9 mouse cellular contexts compared by ENCODE assay signal in the genomic region with DNA sequence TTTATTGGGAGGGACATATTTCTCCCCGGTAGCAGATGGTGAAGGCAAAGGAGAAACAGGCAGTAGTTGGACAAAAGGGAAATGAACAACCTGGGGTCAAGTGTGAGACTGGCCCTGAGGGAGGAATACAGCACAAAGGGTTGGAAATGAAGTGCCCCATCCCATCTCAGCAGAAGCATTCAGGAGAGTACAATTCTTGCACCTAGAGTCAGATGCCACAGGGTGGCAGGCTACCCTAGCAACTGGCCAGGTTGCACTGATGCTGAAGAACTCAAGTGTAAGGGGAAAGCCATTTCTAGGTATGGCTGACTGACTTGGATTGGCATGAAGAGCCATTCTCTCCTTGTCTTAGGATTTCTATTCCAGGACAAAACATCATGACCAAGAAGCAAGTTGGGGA. TPM values are rescaled to one million over a fixed set of nuclear protein-coding genes. Genes with fewer than 3 reads are reported as not detected.
DNase-seq lines count a peak whose midpoint lies in the region; ATAC-seq and TF ChIP-seq lines count a peak whose summit lies in the region.
"Had no signal": no experiment of that assay in that cellular context is flagged by ENCODE, and none has a peak within 500 bp of the region (broad histone marks: within the 10 kb centered on the region; RNA-seq: fewer than 3 reads in every experiment).

No protein-coding gene starts in this region.

- no peaks in the 10 kb centered on the region for H3K27me3 ChIP-seq in forebrain, postnatal 0 days (ENCODE audit: insufficient read depth, low read length)
- H3K27me3 ChIP-seq in forebrain, embryonic 15.5 days = no peaks in the 10 kb centered on the region
- H3K27me3 ChIP-seq in midbrain, embryonic 12.5 days = no peaks in the 10 kb centered on the region
- H3K27me3 ChIP-seq in midbrain, embryonic 10.5 days (ENCODE audit: low read depth, poor library complexity, severe bottlenecking) = no peaks in the 10 kb centered on the region
- H3K27me3 ChIP-seq in neural tube, embryonic 11.5 days (ENCODE audit: control insufficient read depth, insufficient read depth, low read length) = no peaks in the 10 kb centered on the region
- H3K27me3 ChIP-seq: heart, embryonic 13.5 days had no signal

- H3K9ac ChIP-seq in forebrain, postnatal 0 days = no peak overlapping the region
- H3K9ac ChIP-seq in forebrain, embryonic 15.5 days (replicated peaks) = no peak overlapping the region
- no peak overlapping the region for H3K9ac ChIP-seq in midbrain, embryonic 12.5 days (replicated peaks)
- H3K9ac ChIP-seq in neural tube, embryonic 11.5 days (ENCODE audit: low read length) = no peak overlapping the region
- H3K9ac ChIP-seq: heart, embryonic 13.5 days had no signal

- H3K36me3 ChIP-seq in forebrain, postnatal 0 days (ENCODE audit: insufficient read depth) = no peaks in the 10 kb centered on the region
- no peaks in the 10 kb centered on the region for H3K36me3 ChIP-seq in forebrain, embryonic 15.5 days
- no peaks in the 10 kb centered on the region for H3K36me3 ChIP-seq in midbrain, embryonic 12.5 days
- H3K36me3 ChIP-seq in midbrain, embryonic 10.5 days = no peaks in the 10 kb centered on the region
- no peaks in the 10 kb centered on the region for H3K36me3 ChIP-seq in neural tube, embryonic 11.5 days (ENCODE audit: control insufficient read depth, insufficient read depth, low read length)
- H3K36me3 ChIP-seq: heart, embryonic 13.5 days had no signal

- 82% methylated on average over 1 of the region's 1 CpGs for WGBS in forebrain, postnatal 0 days
- 83% methylated on average over 1 of the region's 1 CpGs for WGBS in forebrain, embryonic 15.5 days
- WGBS in midbrain, embryonic 12.5 days = 75% methylated on average over 1 of the region's 1 CpGs
- WGBS in midbrain, embryonic 10.5 days = 76% methylated on average over 1 of the region's 1 CpGs
- WGBS in neural tube, embryonic 11.5 days = 68% methylated on average over 1 of the region's 1 CpGs

- no peak overlapping the region for H3K27ac ChIP-seq in forebrain, postnatal 0 days (ENCODE audit: low read depth, low read length)
- no peak overlapping the region for H3K27ac ChIP-seq in forebrain, embryonic 15.5 days (replicated peaks)
- H3K27ac ChIP-seq in midbrain, embryonic 12.5 days (replicated peaks) = no peak overlapping the region
- H3K27ac ChIP-seq in midbrain, embryonic 10.5 days (replicated peaks) = no peak overlapping the region
- no peak overlapping the region for H3K27ac ChIP-seq in neural tube, embryonic 11.5 days (ENCODE audit: low read depth, low read length)
- H3K27ac ChIP-seq: heart, embryonic 13.5 days had no signal

- no peaks in the 10 kb centered on the region for H3K4me1 ChIP-seq in forebrain, postnatal 0 days (ENCODE audit: insufficient read depth)
- H3K4me1 ChIP-seq in forebrain, embryonic 15.5 days = no peaks in the 10 kb centered on the region
- no peaks in the 10 kb centered on the region for H3K4me1 ChIP-seq in midbrain, embryonic 12.5 days
- H3K4me1 ChIP-seq in midbrain, embryonic 10.5 days = no peaks in the 10 kb centered on the region
- no peaks in the 10 kb centered on the region for H3K4me1 ChIP-seq in neural tube, embryonic 11.5 days (ENCODE audit: control insufficient read depth, insufficient read depth, low read length)
- H3K4me1 ChIP-seq: heart, embryonic 13.5 days had no signal

- no peak overlapping the region for H3K4me2 ChIP-seq in forebrain, postnatal 0 days (ENCODE audit: low read depth)
- no peak overlapping the region for H3K4me2 ChIP-seq in forebrain, embryonic 15.5 days (replicated peaks)
- no peak overlapping the region for H3K4me2 ChIP-seq in midbrain, embryonic 12.5 days (replicated peaks)
- no peak overlapping the region for H3K4me2 ChIP-seq in neural tube, embryonic 11.5 days (ENCODE audit: low read depth)
- H3K4me2 ChIP-seq: heart, embryonic 13.5 days had no signal

- peak; percentile 68; the same call in 1 of the 2 replicates for ATAC-seq in forebrain, postnatal 0 days
- ATAC-seq in forebrain, embryonic 15.5 days (replicated peaks) = no peak
- ATAC-seq in midbrain, embryonic 12.5 days (ENCODE audit: low FRiP score, low read depth) = peak; percentile 41; the same call in 1 of the 2 replicates
- no peak; the same call in 1 of the 2 replicates for ATAC-seq in neural tube, embryonic 11.5 days (ENCODE audit: insufficient read depth, low FRiP score, low TSS enrichment)

- H3K4me3 ChIP-seq in forebrain, postnatal 0 days (ENCODE audit: low read depth, low read length) = no peak overlapping the region
- no peak overlapping the region for H3K4me3 ChIP-seq in forebrain, embryonic 15.5 days
- no peak overlapping the region for H3K4me3 ChIP-seq in midbrain, embryonic 12.5 days
- no peak overlapping the region for H3K4me3 ChIP-seq in midbrain, embryonic 10.5 days
- H3K4me3 ChIP-seq in neural tube, embryonic 11.5 days (ENCODE audit: low read depth, low read length) = no peak overlapping the region
- H3K4me3 ChIP-seq: heart, embryonic 13.5 days had no signal

- H3K9me3 ChIP-seq in forebrain, postnatal 0 days (ENCODE audit: low read length) = no peaks in the 10 kb centered on the region
- H3K9me3 ChIP-seq in forebrain, embryonic 15.5 days = no peaks in the 10 kb centered on the region
- no peaks in the 10 kb centered on the region for H3K9me3 ChIP-seq in midbrain, embryonic 12.5 days
- no peaks in the 10 kb centered on the region for H3K9me3 ChIP-seq in midbrain, embryonic 10.5 days (replicated peaks)
- no peaks in the 10 kb centered on the region for H3K9me3 ChIP-seq in neural tube, embryonic 11.5 days (ENCODE audit: control insufficient read depth, low read length)
- H3K9me3 ChIP-seq: heart, embryonic 13.5 days had no signal

- TF ChIP-seq CTCF in forebrain, postnatal 0 days (IDR thresholded peaks at IDR 0.05; ENCODE audit: low read depth) = peak; percentile 79

- peak; percentile 70 for DNase-seq in forebrain, postnatal 0 days
- no peak for DNase-seq in midbrain, embryonic 10.5 days (ENCODE audit: low spot score)
- DNase-seq in frontal cortex, postnatal 36 days (ENCODE audit: low spot score in 2 of 2) = peak; percentile 18 to 25
- DNase-seq in neural tube, embryonic 11.5 days (ENCODE audit: low spot score) = peak; percentile 52
- no peak for DNase-seq in urinary bladder, postnatal 10 days (ENCODE audit: low spot score)
- no peak for DNase-seq in ovary, postnatal 36 days (ENCODE audit: low spot score)

RNA-seq across cellular contexts. Expression of a gene that starts 54.2 kb away (rescaled TPM):
- 0.08 and 0.24 TPM in 2 replicates for total RNA-seq in forebrain, postnatal 0 days (2014; rRNA removed)
- polyA plus RNA-seq in forebrain, postnatal 0 days (2015; fragmentation: Nextera tagmentation; extraction: Ambion mirVana) = not detected in 2 replicates
- polyA plus RNA-seq in forebrain, embryonic 15.5 days (2015; fragmentation: Nextera tagmentation; extraction: Ambion mirVana) = not detected in 2 replicates
- 0.20 and 0.24 TPM in 2 replicates for polyA plus RNA-seq in midbrain, embryonic 12.5 days (2016; fragmentation: Nextera tagmentation; extraction: Ambion mirVana)
- 0.17 TPM in 1 of 2 replicates, not detected in the other for polyA plus RNA-seq in midbrain, embryonic 10.5 days (2016; fragmentation: Nextera tagmentation; extraction: Ambion mirVana)
- 0.15 and 0.17 TPM in 2 replicates for polyA plus RNA-seq in neural tube, embryonic 11.5 days (2014; fragmentation: Nextera tagmentation; extraction: Ambion mirVana)

Comparison
In these comparisons a context has a peak if more than half of its experiments do, and no peak if none do; other contexts are left out.
1. ATAC-seq: peak in forebrain, postnatal 0 days (single experiment) and midbrain, embryonic 12.5 days (single experiment); none in forebrain, embryonic 15.5 days (single experiment) and neural tube, embryonic 11.5 days (single experiment).
2. DNase-seq: peak in forebrain, postnatal 0 days (single experiment), frontal cortex, postnatal 36 days (2 of 2) and neural tube, embryonic 11.5 days (single experiment); none in midbrain, embryonic 10.5 days (single experiment), urinary bladder, postnatal 10 days (single experiment) and ovary, postnatal 36 days (single experiment).